Mouse (Mus musculus): ENCODE measurements around the gene Ctf1.

- TF ChIP-seq GATA1 (IDR thresholded peaks at IDR 0.05; ENCODE audit: borderline replicate concordance, low read length) (no peak), FLI1 (IDR thresholded peaks at IDR 0.05; ENCODE audit: low read length) (no peak)
Measured at GRCm38 (mm10) chr7:127691221-127691989, 21.1 kb upstream of the Ctf1 start.

Measured in megakaryocyte, embryonic 14.5 days (primary cell).